Mouse (Mus musculus): ENCODE results near the gene 2210016L21Rik. TPM values are rescaled to one million over a fixed set of nuclear protein-coding genes. Genes with fewer than 3 reads are reported as not detected.

Gene 2210016L21Rik
- polyA plus RNA-seq, 1 experiment from 2014 or later, result 40.3 TPM

DNA sequence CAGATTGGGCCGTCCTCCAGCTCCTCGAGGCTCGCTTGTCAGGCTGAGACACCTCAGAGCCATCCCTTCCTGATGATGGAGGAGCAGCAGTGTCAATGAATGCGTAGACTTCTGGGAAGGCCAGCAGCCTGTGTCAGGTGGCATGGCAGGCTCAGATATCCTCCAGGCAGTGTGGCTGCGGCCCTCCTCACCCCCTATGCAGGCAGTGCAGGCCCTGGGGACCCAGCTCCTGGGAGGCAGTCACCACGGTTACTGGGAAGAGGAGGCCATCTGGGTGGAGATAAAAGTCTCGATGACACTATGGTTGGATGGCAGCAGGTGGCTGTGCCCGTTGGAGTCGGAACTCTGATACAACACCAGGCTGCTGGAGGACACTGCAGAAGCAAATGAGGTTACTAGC, 7.9 kb downstream of the 2210016L21Rik start:
- no peak overlapping the region for H3K9ac ChIP-seq (ENCODE audit: low read depth, low read length)
- DNase-seq (ENCODE audit: low spot score) (no peak), ATAC-seq (replicated peaks; ENCODE audit: low FRiP score) (no peak)
- H3K4me1 ChIP-seq (replicated peaks; ENCODE audit: control insufficient read depth, insufficient read depth, low read length), result no peaks in the 10 kb centered on the region; the same call in 1 of the 2 replicates
- no peak overlapping the region for H3K27ac ChIP-seq (ENCODE audit: low read depth, low read length)
- H3K27me3 ChIP-seq (replicated peaks; ENCODE audit: control insufficient read depth, insufficient read depth, low read length), result no peaks in the 10 kb centered on the region
- peaks cover 30% of the 10 kb centered on the region for H3K36me3 ChIP-seq (ENCODE audit: control insufficient read depth, insufficient read depth, low read length)
- no peak overlapping the region for H3K4me2 ChIP-seq
- no peak overlapping the region for H3K4me3 ChIP-seq (ENCODE audit: low read depth, low read length)
- H3K9me3 ChIP-seq (ENCODE audit: control insufficient read depth, low read length), result no peaks in the 10 kb centered on the region
- WGBS, result 82% methylated on average over 9 of the region's 9 CpGs

DNA sequence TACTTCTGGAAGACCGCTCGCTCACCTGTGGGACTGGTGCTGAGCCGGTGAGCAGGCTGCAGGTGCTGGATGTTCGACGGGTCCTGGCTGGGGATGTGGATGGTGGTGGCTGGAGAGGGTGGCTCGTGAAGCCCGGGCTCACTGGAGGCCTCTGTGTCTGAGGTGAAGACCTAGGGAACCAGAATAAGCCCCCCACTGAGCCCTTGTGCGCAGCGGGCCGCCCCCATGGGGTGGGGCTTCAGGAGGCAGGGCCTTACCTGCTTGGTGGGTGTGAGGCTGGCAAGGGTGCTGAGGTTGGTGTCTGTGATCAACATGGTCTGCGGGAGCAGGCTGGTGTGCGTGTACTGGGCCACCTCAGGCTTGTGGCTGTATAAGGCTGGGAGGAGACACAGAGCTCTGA, 8.7 kb downstream of the 2210016L21Rik start:
- Histone ChIP-seq H3K36me3 (ENCODE audit: control insufficient read depth, insufficient read depth, low read length) (peaks cover 29% of the 10 kb centered on the region), H3K27ac (ENCODE audit: low read depth, low read length) (no peak overlapping the region), H3K27me3 (replicated peaks; ENCODE audit: control insufficient read depth, insufficient read depth, low read length) (no peaks in the 10 kb centered on the region), H3K4me1 (replicated peaks; ENCODE audit: control insufficient read depth, insufficient read depth, low read length) (no peaks in the 10 kb centered on the region; the same call in 1 of the 2 replicates), H3K4me3 (ENCODE audit: low read depth, low read length) (no peak overlapping the region), H3K9ac (ENCODE audit: low read depth, low read length) (no peak overlapping the region), H3K9me3 (ENCODE audit: control insufficient read depth, low read length) (no peaks in the 10 kb centered on the region), H3K4me2 (no peak overlapping the region)
- no peak for DNase-seq (ENCODE audit: low spot score)
- no peak for ATAC-seq (replicated peaks; ENCODE audit: low FRiP score)
- 70% methylated on average over 12 of the region's 12 CpGs for WGBS

DNA sequence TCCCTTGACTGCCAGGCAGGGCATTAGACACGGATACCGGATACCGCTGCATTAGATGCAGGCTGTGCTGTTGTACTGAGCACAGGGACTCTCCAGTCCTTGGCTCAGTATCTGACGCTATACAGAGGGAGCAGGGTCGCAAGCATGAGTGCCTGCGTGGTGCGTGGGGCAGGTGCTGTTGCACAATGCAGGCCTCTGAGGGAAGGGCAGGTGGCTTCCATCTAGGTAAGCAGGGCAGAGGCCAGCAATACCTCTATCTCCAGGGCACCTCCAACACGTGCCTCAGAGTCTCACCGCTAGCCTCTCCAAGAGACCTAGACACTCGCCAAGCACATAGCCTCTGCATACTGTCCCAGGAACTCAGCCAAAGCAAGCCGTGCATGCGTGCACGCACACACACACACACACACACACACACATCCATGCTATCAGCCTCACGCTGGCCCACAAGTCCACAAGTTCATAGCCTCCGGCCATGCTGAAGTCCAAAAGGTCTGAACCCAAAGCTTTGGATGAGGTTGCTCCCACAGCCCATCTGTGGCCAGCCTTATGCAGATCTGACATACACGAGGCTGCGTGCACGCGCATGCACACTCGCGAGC, 9.4 kb downstream of the 2210016L21Rik start:
- Histone ChIP-seq H3K4me3 (ENCODE audit: low read depth, low read length) (no peak overlapping the region), H3K9me3 (ENCODE audit: control insufficient read depth, low read length) (no peaks in the 10 kb centered on the region), H3K27ac (ENCODE audit: low read depth, low read length) (no peak overlapping the region), H3K27me3 (replicated peaks; ENCODE audit: control insufficient read depth, insufficient read depth, low read length) (no peaks in the 10 kb centered on the region), H3K4me2 (no peak overlapping the region), H3K4me1 (replicated peaks; ENCODE audit: control insufficient read depth, insufficient read depth, low read length) (no peaks in the 10 kb centered on the region; the same call in 1 of the 2 replicates), H3K9ac (ENCODE audit: low read depth, low read length) (no peak overlapping the region), H3K36me3 (ENCODE audit: control insufficient read depth, insufficient read depth, low read length) (peaks cover 23% of the 10 kb centered on the region)
- DNase-seq (ENCODE audit: low spot score) (no peak), ATAC-seq (replicated peaks; ENCODE audit: low FRiP score) (no peak)
- 84% methylated on average over 21 of the region's 21 CpGs for WGBS

DNA sequence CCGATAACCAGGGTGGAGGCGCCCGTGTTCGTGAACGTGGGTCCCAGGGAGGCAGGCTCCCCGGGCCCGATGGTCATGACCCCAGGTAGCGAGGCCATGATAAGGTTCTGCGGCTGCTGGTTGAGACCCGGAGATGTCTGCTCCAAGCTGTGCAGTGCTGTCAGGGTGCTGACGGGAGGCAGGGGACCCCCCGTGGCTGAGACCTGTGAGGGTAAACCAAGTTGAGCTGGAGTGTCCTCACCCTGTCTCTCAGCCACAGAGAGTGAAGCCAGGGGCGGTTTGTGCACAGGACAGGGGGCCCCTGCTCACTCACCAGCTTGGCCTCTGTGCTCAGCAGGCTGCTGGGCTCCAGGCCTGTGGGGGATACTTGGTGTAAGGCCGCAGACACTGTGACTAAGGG, 11.4 kb downstream of the 2210016L21Rik start:
- Histone ChIP-seq H3K4me3 (ENCODE audit: low read depth, low read length) (no peak overlapping the region), H3K27ac (ENCODE audit: low read depth, low read length) (no peak overlapping the region), H3K9ac (ENCODE audit: low read depth, low read length) (no peak overlapping the region), H3K9me3 (ENCODE audit: control insufficient read depth, low read length) (no peaks in the 10 kb centered on the region), H3K36me3 (ENCODE audit: control insufficient read depth, insufficient read depth, low read length) (peaks cover 12% of the 10 kb centered on the region), H3K4me2 (no peak overlapping the region), H3K27me3 (replicated peaks; ENCODE audit: control insufficient read depth, insufficient read depth, low read length) (no peaks in the 10 kb centered on the region), H3K4me1 (replicated peaks; ENCODE audit: control insufficient read depth, insufficient read depth, low read length) (no peaks in the 10 kb centered on the region; the same call in 1 of the 2 replicates)
- DNase-seq (ENCODE audit: low spot score), result no peak
- no peak for ATAC-seq (replicated peaks; ENCODE audit: low FRiP score)
- 78% methylated on average over 14 of the region's 14 CpGs for WGBS

- ATAC-seq (replicated peaks; ENCODE audit: low FRiP score), result no peak
- no peaks in the 10 kb centered on the region for H3K36me3 ChIP-seq (ENCODE audit: control insufficient read depth, insufficient read depth, low read length)
- no peak overlapping the region for H3K4me2 ChIP-seq
- no peak overlapping the region for H3K27ac ChIP-seq (ENCODE audit: low read depth, low read length)
- no peak overlapping the region for H3K4me3 ChIP-seq (ENCODE audit: low read depth, low read length)
- 78% methylated on average over 5 of the region's 5 CpGs for WGBS
- H3K9ac ChIP-seq (ENCODE audit: low read depth, low read length), result no peak overlapping the region
- DNase-seq (ENCODE audit: low spot score), result no peak
- H3K27me3 ChIP-seq (replicated peaks; ENCODE audit: control insufficient read depth, insufficient read depth, low read length), result no peaks in the 10 kb centered on the region
- no peaks in the 10 kb centered on the region for H3K9me3 ChIP-seq (ENCODE audit: control insufficient read depth, low read length)
- peaks cover 3% of the 10 kb centered on the region for H3K4me1 ChIP-seq (replicated peaks; ENCODE audit: control insufficient read depth, insufficient read depth, low read length)
Measured at GRCm38 (mm10) chr5:114958069-114958468, 16.1 kb downstream of the 2210016L21Rik start.

DNA sequence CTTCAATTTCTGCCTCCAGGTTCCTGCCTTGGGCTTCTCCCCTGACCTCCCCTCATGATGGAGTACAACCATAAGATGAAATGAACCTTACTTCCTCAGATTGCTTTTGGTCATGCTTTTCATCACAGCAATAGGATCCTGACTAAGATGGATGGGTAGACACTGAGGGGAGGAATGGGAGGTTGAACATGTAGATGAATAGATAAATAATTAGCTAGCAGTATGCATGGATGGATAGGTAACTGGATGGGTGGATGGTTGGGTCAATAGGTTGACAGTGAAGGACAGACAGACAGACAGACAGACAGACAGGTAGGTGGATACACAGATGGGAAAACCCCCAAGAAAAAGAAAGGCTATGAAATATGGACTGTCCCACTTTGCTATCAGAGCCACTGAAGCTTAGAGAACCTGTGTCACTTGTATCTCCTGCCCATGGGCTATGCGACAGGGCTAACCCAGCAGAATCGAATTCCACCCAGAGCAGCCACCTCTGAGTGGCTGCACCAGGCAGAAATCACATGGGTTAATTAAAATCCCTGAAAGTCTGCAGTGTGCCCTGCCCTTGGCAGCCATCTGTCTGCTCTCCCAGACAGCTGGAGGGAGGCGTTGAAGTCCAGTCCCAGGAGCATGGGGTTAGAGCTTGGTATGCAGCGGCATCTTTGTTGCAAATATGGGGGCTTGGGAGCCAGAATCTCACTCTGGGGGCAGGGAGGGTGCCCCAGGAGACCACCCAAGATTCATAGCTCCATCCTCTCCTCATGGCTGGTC, 19.8 kb downstream of the 2210016L21Rik start:
- H3K9me3 ChIP-seq (ENCODE audit: control insufficient read depth, low read length), result no peaks in the 10 kb centered on the region
- no peak overlapping the region for H3K9ac ChIP-seq (ENCODE audit: low read depth, low read length)
- no peak for ATAC-seq (replicated peaks; ENCODE audit: low FRiP score)
- 49% methylated on average over 4 of the region's 4 CpGs for WGBS
- H3K27ac ChIP-seq (ENCODE audit: low read depth, low read length), result no peak overlapping the region
- H3K36me3 ChIP-seq (ENCODE audit: control insufficient read depth, insufficient read depth, low read length), result no peaks in the 10 kb centered on the region
- H3K4me1 ChIP-seq (replicated peaks; ENCODE audit: control insufficient read depth, insufficient read depth, low read length), result peaks cover 18% of the 10 kb centered on the region
- no peaks in the 10 kb centered on the region for H3K27me3 ChIP-seq (replicated peaks; ENCODE audit: control insufficient read depth, insufficient read depth, low read length)
- H3K4me2 ChIP-seq, result no peak overlapping the region
- no peak overlapping the region for H3K4me3 ChIP-seq (ENCODE audit: low read depth, low read length)
- no peak for DNase-seq (ENCODE audit: low spot score)

DNA sequence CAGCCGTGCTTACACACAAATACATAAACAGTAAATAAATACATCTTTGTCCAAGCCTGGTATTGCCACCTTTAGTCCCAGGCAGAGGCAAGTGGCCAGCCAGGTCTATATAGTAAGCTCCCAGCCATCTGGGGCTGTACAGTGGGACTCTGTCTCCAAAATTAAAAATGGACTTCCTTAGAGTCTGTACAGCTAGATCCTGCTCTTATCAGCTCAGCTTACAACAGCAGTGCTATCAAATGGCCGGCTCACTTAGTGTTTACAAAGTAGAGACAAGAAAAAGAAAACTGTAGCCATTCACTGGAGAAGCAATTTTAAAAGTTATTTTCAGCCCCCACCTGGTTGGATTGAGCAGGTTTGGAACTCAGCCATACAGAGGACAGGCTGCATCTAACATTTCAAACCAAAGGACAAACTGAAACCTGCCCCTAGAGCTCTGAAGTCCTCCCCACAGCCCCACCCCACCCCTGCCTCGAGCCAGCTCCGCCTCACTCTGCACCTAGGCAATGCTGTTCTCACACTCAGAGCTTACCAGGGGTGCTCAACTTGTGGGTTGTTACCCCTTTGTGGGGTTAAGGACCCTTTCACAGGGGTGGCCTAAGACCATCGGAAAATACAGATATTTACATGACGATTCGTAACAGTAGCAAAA, 22.5 kb downstream of the 2210016L21Rik start:
- Histone ChIP-seq H3K27me3 (replicated peaks; ENCODE audit: control insufficient read depth, insufficient read depth, low read length) (peaks cover 2% of the 10 kb centered on the region; the same call in 1 of the 2 replicates), H3K9ac (ENCODE audit: low read depth, low read length) (peak overlapping the region; percentile 28; the same call in 1 of the 2 replicates), H3K4me3 (ENCODE audit: low read depth, low read length) (peak overlapping the region; percentile 11; the same call in 1 of the 2 replicates), H3K9me3 (ENCODE audit: control insufficient read depth, low read length) (no peaks in the 10 kb centered on the region), H3K27ac (ENCODE audit: low read depth, low read length) (peak overlapping the region; percentile 63), H3K4me1 (replicated peaks; ENCODE audit: control insufficient read depth, insufficient read depth, low read length) (peaks cover 18% of the 10 kb centered on the region), H3K4me2 (peak overlapping the region; percentile 47), H3K36me3 (ENCODE audit: control insufficient read depth, insufficient read depth, low read length) (no peaks in the 10 kb centered on the region)
- ATAC-seq (replicated peaks; ENCODE audit: low FRiP score), result peak; percentile 83
- 47% methylated on average over 7 of the region's 7 CpGs for WGBS
- no peak for DNase-seq (ENCODE audit: low spot score)

GRCm38 (mm10) chr5:114964967-114965898, 23.3 kb downstream of the 2210016L21Rik start:
- peak overlapping the region; percentile 47 for H3K4me2 ChIP-seq
- no peaks in the 10 kb centered on the region for H3K9me3 ChIP-seq (ENCODE audit: control insufficient read depth, low read length)
- no peaks in the 10 kb centered on the region for H3K36me3 ChIP-seq (ENCODE audit: control insufficient read depth, insufficient read depth, low read length)
- H3K27me3 ChIP-seq (replicated peaks; ENCODE audit: control insufficient read depth, insufficient read depth, low read length), result peaks cover 2% of the 10 kb centered on the region; the same call in 1 of the 2 replicates
- no peak for DNase-seq (ENCODE audit: low spot score)
- H3K27ac ChIP-seq (ENCODE audit: low read depth, low read length), result peak overlapping the region; percentile 63
- no peak for ATAC-seq (replicated peaks; ENCODE audit: low FRiP score)
- peaks cover 18% of the 10 kb centered on the region for H3K4me1 ChIP-seq (replicated peaks; ENCODE audit: control insufficient read depth, insufficient read depth, low read length)
- 45% methylated on average over 17 of the region's 17 CpGs for WGBS
- 0 out of 2 replicates have a peak overlapping the region, but pooled peaks have one; percentile 11 for H3K4me3 ChIP-seq (ENCODE audit: low read depth, low read length)
- H3K9ac ChIP-seq (ENCODE audit: low read depth, low read length), result peak overlapping the region; percentile 28; the same call in 1 of the 2 replicates
